Mouse (Mus musculus) heart, postnatal 25 days (tissue): ENCODE data around the gene Bhlhe40. TPM values are rescaled to one million over a fixed set of nuclear protein-coding genes. Genes with fewer than 3 reads are reported as not detected.

Experiments
- DNase-seq: peaks from one replicate; pipeline ENCODE4 v3.0.0; 2022; ENCODE audit warnings: low spot score
- intact Hi-C: fragments of 180-260 bp; cut with DNase I; formaldehyde crosslinking; loops from one replicate; pipeline ENCODE4 v1.15.1; 2025
- total RNA-seq, 2 experiments: library from RNA; stranded (reverse); gene quantifications; 2 replicates each; pipeline ENCODE4 v1.2.3; 2021

Gene Bhlhe40
- total RNA-seq, 2 experiments from 2014 or later: 30.2 to 62.0 TPM

DNA sequence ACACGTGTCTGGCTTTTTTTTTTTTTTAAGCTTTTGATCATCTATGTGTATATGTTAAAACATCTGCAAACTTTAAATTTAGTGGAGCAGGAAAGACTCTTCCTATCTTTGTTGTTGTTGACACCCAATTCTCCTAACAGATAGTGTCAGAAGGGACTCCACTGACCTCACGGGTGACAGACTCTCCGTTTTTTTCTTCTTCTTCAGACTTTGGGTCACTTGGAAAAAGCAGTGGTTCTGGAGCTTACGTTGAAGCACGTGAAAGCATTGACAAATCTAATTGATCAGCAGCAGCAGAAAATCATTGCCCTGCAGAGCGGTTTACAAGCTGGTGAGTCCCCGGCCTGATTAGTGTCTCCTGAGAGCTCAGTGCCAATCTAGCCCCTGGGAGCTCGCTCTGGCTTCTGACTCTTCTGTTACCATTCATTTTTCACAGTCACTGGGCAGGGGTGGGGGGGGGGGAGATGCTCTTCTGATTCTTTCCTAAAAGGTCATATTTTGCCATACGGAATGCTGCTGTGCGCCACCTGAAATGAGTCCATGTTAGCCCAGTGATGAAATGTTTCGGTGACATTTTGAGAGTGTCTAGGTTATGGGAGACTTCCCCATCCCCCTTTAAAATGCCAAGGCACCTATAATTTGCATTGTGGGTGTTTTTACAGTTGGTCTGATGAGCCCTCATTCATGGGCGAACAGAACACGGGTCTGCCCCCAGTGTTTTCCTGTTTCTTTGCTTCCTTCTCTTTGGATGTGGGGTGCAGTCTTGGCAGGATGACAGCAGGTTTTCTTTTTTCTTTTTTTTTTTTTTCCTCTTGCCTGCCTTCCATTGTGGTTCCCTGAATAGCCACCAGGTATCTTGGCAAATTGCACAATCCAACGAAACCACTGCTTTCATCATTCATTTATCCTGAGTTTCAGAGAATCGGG lies 2.1 kb downstream of the Bhlhe40 start:
- intact Hi-C loops: loop anchor here (5.0 to 10.0 kb wide), 2 partner anchors 245 to 428 kb away; no protein-coding TSS in a partner anchor
- DNase-seq: no peak

GRCm38 (mm10) chr6:108663241-108664194 lies 3.1 kb downstream of the Bhlhe40 start:
- no peak for DNase-seq
- intact Hi-C loops: loop anchor here (5.0 to 10.0 kb wide), 2 partner anchors 246 to 429 kb away; no protein-coding TSS in a partner anchor

GRCm38 (mm10) chr6:108664533-108665150 lies 4.2 kb downstream of the Bhlhe40 start:
- intact Hi-C loops: loop anchor here (5.0 to 10.0 kb wide), 2 partner anchors 247 to 430 kb away; no protein-coding TSS in a partner anchor

GRCm38 (mm10) chr6:108665587-108665986 lies 5.2 kb downstream of the Bhlhe40 start:
- no peak for DNase-seq
- intact Hi-C loops: loop anchor here (10.0 kb wide), 1 partner anchor 431 kb away; no protein-coding TSS in a partner anchor

More at GRCm38 (mm10) chr6:108664533-108665150, 4.2 kb downstream of the Bhlhe40 start:
- DNase-seq: no peak

- DNase-seq: no peak
- intact Hi-C loops: loop anchor here (10.0 kb wide), 1 partner anchor 432 kb away; no protein-coding TSS in a partner anchor
Observed at GRCm38 (mm10) chr6:108666648-108667488, 6.4 kb downstream of the Bhlhe40 start.

- DNase-seq: no peak
- intact Hi-C loops: loop anchor here (1.0 to 10.0 kb wide), 2 partner anchors 7 to 433 kb away; partner anchors contain the start of gene Bhlhe40
Observed at GRCm38 (mm10) chr6:108667599-108668021, 7.2 kb downstream of the Bhlhe40 start.

DNA sequence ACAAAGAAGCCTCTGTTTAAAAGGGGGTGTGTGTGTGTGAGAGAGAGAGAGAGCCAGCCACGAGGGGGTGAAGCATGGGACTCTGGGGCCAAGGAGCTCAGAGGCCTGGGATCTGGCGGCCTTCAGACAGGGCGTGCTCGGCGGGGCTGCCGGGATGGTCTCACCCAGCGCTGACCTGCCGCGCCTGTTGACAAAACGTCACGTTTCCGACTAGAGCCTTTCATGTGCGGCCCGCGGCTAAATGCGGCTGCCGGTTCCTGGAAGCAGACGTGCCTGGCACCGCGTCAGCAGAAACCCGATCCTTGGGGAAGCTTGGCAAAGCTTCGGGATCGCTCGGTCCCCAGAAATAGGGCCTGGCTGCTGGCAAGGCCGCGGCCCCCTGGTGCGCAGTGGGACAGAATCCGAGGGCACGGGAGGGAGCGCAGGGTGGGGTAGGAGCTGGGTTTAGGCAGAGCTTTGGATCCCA lies 7.9 kb downstream of the Bhlhe40 start:
- intact Hi-C loops: loop anchor here (1.0 to 10.0 kb wide), 2 partner anchors 8 to 434 kb away; partner anchors contain the start of gene Bhlhe40
- peak; percentile 88 for DNase-seq

DNA sequence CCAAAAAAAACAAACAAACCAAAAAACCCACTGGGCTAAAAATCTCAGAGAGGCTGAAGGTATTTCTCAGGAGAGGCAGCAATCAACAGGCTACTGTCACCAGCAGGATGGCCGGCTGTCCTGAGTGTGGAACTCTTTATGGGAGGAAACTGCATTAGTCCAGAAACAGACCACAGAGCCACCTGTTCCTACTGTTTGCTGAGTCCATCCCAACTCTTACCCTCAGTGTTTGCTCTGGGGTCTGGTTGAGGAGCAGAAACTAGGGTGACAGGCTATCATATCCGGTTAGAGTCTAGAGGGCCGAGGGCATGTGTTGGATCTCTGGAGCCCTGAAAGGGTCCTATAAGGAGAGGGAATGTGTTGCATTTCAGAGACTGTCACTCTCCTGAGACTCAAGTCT lies 9.8 kb downstream of the Bhlhe40 start:
- DNase-seq: no peak
- intact Hi-C loops: loop anchor here (2.0 to 10.0 kb wide), 2 partner anchors 39 to 605 kb away; partner anchors contain the start of gene Setmar

- intact Hi-C loops: loop anchor here (2.0 to 10.0 kb wide), 2 partner anchors 38 to 606 kb away; partner anchors contain the start of gene Setmar
- no peak for DNase-seq
Observed at GRCm38 (mm10) chr6:108670821-108671220, 10.4 kb downstream of the Bhlhe40 start.

GRCm38 (mm10) chr6:108672094-108672493 lies 11.7 kb downstream of the Bhlhe40 start:
- intact Hi-C loops: loop anchor here (10.0 kb wide), 1 partner anchor 607 kb away; the partner anchor contains the start of gene Setmar
- DNase-seq: no peak

DNA sequence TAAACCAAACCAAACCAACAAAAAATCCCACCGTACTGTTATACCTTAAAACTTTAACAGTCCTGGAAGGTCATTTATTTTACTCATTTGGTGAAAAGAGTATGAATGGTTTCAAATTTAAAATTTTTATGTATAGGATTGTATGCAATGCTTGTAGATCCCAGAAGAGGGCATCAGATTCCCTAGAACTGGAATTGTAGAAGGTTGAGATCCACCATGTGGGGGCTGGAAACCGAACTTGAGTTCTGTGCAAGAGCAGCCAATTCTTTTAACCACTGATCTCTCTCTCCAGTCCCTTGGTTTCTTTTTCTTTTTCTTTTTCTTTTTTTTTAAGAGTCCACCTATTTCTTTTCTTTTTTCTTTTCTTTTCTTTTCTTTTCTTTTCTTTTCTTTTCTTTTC lies 13.8 kb downstream of the Bhlhe40 start:
- intact Hi-C loops: loop anchor here (10.0 kb wide), 1 partner anchor 609 kb away; the partner anchor contains the start of gene Setmar
- no peak for DNase-seq

- DNase-seq: no peak
- intact Hi-C loops: loop anchor here (10.0 kb wide), 1 partner anchor 612 kb away; the partner anchor contains the start of gene Setmar
Observed at GRCm38 (mm10) chr6:108676783-108677340, 16.4 kb downstream of the Bhlhe40 start.

- peak; percentile 61 for DNase-seq
- intact Hi-C loops: loop anchor here (10.0 kb wide), 1 partner anchor 613 kb away; the partner anchor contains the start of gene Setmar
Observed at GRCm38 (mm10) chr6:108677697-108678096, 17.3 kb downstream of the Bhlhe40 start.

- no peak for DNase-seq
- intact Hi-C loops: loop anchor here (10.0 kb wide), 1 partner anchor 613 kb away; the partner anchor contains the start of gene Setmar
Observed at GRCm38 (mm10) chr6:108678227-108678626, 17.8 kb downstream of the Bhlhe40 start.

- no peak for DNase-seq
- intact Hi-C loops: no loop called here
Observed at GRCm38 (mm10) chr6:108680503-108680902, 20.1 kb downstream of the Bhlhe40 start.

DNA sequence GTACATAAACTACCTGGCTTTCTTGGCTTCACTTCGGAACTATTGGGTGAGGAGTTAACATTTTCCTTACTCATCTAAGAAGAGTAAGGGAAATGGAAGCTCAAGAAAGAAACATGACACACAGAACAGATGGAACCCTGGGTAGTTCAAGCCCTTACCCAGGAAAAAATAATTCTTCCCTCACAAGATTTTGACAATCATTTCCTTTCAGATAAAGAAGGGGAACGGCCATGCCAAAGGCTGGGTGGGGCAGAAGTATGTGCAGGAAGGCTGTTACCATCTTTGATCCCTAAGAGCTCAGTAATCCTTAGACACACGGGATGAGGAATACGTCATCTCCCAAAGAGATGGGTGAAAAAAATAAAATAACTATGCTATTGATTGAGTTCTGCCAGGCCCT lies 20.7 kb downstream of the Bhlhe40 start:
- DNase-seq: no peak
- intact Hi-C loops: no loop called here

- intact Hi-C loops: no loop called here
- DNase-seq: no peak
Observed at GRCm38 (mm10) chr6:108683140-108683539, 22.7 kb downstream of the Bhlhe40 start.
